Mouse (Mus musculus) ES-E14 (cell line): ENCODE measurements at regions not wholly inside any gene's neighbourhood (a gene's known extent, or its start where the extent isn't known, plus 50 kb on each side); places are given as distances from the start of the nearest gene placed in this dataset.

Source experiments
- DNase-seq: peaks from one replicate; pipeline ENCODE4 v3.0.0-alpha.2; 2013; ENCODE audit warnings: low read depth, low spot score
- H3K27ac ChIP-seq: 2 replicates; pipeline ENCODE4 v1.5.1; 2012; ENCODE audit warnings: low read depth, mild to moderate bottlenecking, low read length, moderate library complexity, mixed read lengths; ENCODE audit not compliant: poor library complexity, insufficient read depth, severe bottlenecking
- H3K36me3 ChIP-seq: 2 replicates; pipeline ENCODE4 v1.6.1; 2012; ENCODE audit warnings: mild to moderate bottlenecking, low read length, moderate library complexity, mixed read lengths; ENCODE audit not compliant: control insufficient read depth, poor library complexity, insufficient read depth, severe bottlenecking
- H3K4me1 ChIP-seq, 2 experiments: fragments of 150-350 bp in 1 of 2; sonication (generic) in 1 of 2; 2 replicates each; pipeline ENCODE4 v1.6.1; 2012; ENCODE audit warnings: low read length in 2 of 2, mild to moderate bottlenecking in 1 of 2, mixed read lengths in 1 of 2; ENCODE audit not compliant: control insufficient read depth in 2 of 2, insufficient read depth in 2 of 2, poor library complexity in 1 of 2
- H3K4me3 ChIP-seq, 2 experiments: fragments of 150-350 bp in 1 of 2; sonication (generic) in 1 of 2; 2 replicates each; pipeline ENCODE4 v1.5.1; 2012; ENCODE audit warnings: low read length in 2 of 2, low read depth in 1 of 2, mild to moderate bottlenecking in 1 of 2, mixed read lengths in 1 of 2; ENCODE audit not compliant: insufficient read depth in 1 of 2, poor library complexity in 1 of 2, severe bottlenecking in 1 of 2
- H3K9ac ChIP-seq: 2 replicates; pipeline ENCODE4 v1.6.1; 2012; ENCODE audit warnings: low read depth, mild to moderate bottlenecking, low read length, mixed read lengths; ENCODE audit not compliant: poor library complexity, insufficient read depth, severe bottlenecking
- H3K9me3 ChIP-seq: fragments of 150-350 bp; sonication (generic); 2 replicates; pipeline ENCODE4 v1.6.1; 2012; ENCODE audit warnings: low read depth, mild to moderate bottlenecking, low read length; ENCODE audit not compliant: control insufficient read depth, insufficient read depth
- CHD2 ChIP-seq: IDR thresholded peaks from 2 replicates; pipeline ENCODE4 v1.6.1; 2014; ENCODE audit warnings: mild to moderate bottlenecking, low read depth, low read length, inconsistent platforms
- HCFC1 ChIP-seq: IDR thresholded peaks from 2 replicates; pipeline ENCODE4 v1.6.1; 2012; ENCODE audit warnings: low read length, inconsistent platforms, borderline replicate concordance; ENCODE audit not compliant: insufficient read depth
- MAFK ChIP-seq: IDR thresholded peaks from 2 replicates; pipeline ENCODE4 v1.6.1; 2014; ENCODE audit warnings: mild to moderate bottlenecking, low read depth, low read length, inconsistent platforms; ENCODE audit not compliant: insufficient read depth
- ZC3H11A ChIP-seq: IDR thresholded peaks from 2 replicates; pipeline ENCODE4 v1.6.1; 2012; ENCODE audit warnings: low read depth, mild to moderate bottlenecking, inconsistent platforms, low read length, borderline replicate concordance
- ZNF384 ChIP-seq: IDR thresholded peaks from 2 replicates; pipeline ENCODE4 v1.6.1; 2012; ENCODE audit warnings: low read depth, low read length, inconsistent platforms
- in situ Hi-C, 2 experiments: fragments of 600-800 bp; cut with MboI; formaldehyde crosslinking; loops; one replicate each; pipeline ENCODE4 v1.15.1; 2025; ENCODE audit warnings: low sequenced_read_pairs in 2 of 2, inconsistent platforms in 1 of 2; ENCODE audit not compliant: unreplicated experiment in 2 of 2

DNA sequence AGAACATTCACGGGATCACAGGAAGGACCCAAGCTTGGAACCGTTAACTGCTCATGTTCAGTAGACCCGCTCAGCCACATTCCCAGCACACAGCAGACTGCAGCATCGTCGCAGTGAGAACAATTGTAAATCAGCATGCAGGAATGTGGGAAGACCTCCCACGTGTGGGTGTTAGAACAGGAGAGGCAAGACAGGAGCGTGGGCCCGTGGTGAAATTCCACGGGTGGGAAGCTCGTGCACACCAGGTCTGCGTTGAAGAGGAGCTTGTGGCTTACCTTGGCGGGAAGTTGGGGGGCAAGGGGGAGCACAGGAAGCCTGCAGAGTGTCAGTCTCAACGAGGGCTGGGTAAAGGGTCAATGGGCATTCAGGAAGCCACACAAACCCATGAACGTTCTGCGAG, 238.2 kb upstream of the Dio3 start:
- no peak overlapping the region for H3K27ac ChIP-seq
- no peak for DNase-seq
- H3K4me1 ChIP-seq = no peaks in the 10 kb centered on the region
- in situ Hi-C loops = loop anchor here in 1 of 2 experiments (25.0 kb wide), 1 partner anchor 347 kb away; no protein-coding TSS in a partner anchor
- H3K36me3 ChIP-seq = no peaks in the 10 kb centered on the region
- no peak overlapping the region for H3K9ac ChIP-seq
- no peak overlapping the region for H3K4me3 ChIP-seq
- no peaks in the 10 kb centered on the region for H3K9me3 ChIP-seq
- TF ChIP-seq CHD2 (no peak), ZNF384 (no peak), MAFK (no peak), HCFC1 (no peak), ZC3H11A (no peak)

DNA sequence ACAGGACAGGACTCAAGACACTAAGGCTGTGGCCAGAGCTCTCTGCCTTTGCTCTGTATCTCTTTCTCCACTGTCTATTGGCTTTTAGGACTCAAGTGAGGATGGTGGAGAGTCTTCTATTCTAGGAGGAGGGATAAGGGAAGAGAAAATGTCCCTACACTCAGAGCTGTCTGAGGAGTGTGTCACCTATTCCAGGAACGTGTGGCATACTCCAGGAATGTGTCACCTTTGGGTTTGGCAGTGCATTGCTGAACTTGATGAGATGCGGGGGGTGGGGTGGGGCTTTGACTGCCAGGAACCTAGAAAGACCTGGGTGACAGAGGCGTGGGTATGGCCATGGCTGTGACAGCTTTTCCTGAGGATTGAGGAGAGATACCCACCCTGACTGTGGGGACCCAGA, 237.1 kb upstream of the Dio3 start:
- Histone ChIP-seq H3K9me3 (no peaks in the 10 kb centered on the region), H3K4me3 (no peak overlapping the region), H3K27ac (no peak overlapping the region), H3K4me1 (no peaks in the 10 kb centered on the region), H3K9ac (no peak overlapping the region), H3K36me3 (no peaks in the 10 kb centered on the region)
- in situ Hi-C loops = loop anchor here in 1 of 2 experiments (25.0 kb wide), 1 partner anchor 346 kb away; no protein-coding TSS in a partner anchor
- no peak for DNase-seq
- TF ChIP-seq MAFK = no peak
- no peak for TF ChIP-seq HCFC1
- no peak for TF ChIP-seq ZNF384
- no peak for TF ChIP-seq ZC3H11A
- TF ChIP-seq CHD2 = no peak

GRCm38 (mm10) chr12:110044266-110044665, 234.6 kb upstream of the Dio3 start:
- TF ChIP-seq MAFK = no peak
- no peak for TF ChIP-seq ZC3H11A
- TF ChIP-seq ZNF384 = no peak
- TF ChIP-seq CHD2 = no peak
- TF ChIP-seq HCFC1 = no peak
- in situ Hi-C loops = loop anchor here in 1 of 2 experiments (25.0 kb wide), 1 partner anchor 343 kb away; no protein-coding TSS in a partner anchor
- no peak overlapping the region for H3K27ac ChIP-seq
- H3K36me3 ChIP-seq = no peaks in the 10 kb centered on the region
- no peak overlapping the region for H3K9ac ChIP-seq
- DNase-seq = no peak
- no peaks in the 10 kb centered on the region for H3K4me1 ChIP-seq
- H3K4me3 ChIP-seq = no peak overlapping the region
- H3K9me3 ChIP-seq = no peaks in the 10 kb centered on the region

DNA sequence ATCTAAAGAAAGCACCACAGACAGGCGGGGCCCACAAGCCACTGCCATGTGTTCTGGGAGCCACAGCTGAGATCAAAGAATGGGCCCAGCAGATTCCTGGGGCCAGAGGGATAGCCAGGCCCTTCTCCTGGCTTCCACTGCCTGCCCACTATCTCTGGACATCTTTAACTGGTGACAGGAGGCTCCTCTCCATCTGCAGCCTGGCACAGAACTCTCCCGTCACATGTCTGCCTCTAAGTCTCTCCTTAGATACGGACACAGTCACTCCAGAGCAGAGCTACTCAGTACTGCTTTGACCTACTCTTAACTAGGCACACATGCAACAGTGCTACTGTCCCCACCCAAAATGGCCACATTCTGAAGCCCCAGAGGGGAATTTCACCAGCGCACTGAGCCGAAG, 234.1 kb upstream of the Dio3 start:
- no peaks in the 10 kb centered on the region for H3K36me3 ChIP-seq
- H3K27ac ChIP-seq = no peak overlapping the region
- no peaks in the 10 kb centered on the region for H3K4me1 ChIP-seq
- no peak overlapping the region for H3K9ac ChIP-seq
- no peak for TF ChIP-seq ZNF384
- no peak for TF ChIP-seq MAFK
- TF ChIP-seq HCFC1 = no peak
- no peak for TF ChIP-seq ZC3H11A
- TF ChIP-seq CHD2 = no peak
- no peaks in the 10 kb centered on the region for H3K9me3 ChIP-seq
- in situ Hi-C loops = loop anchor here in 1 of 2 experiments (25.0 kb wide), 1 partner anchor 343 kb away; no protein-coding TSS in a partner anchor
- H3K4me3 ChIP-seq = no peak overlapping the region
- no peak for DNase-seq

DNA sequence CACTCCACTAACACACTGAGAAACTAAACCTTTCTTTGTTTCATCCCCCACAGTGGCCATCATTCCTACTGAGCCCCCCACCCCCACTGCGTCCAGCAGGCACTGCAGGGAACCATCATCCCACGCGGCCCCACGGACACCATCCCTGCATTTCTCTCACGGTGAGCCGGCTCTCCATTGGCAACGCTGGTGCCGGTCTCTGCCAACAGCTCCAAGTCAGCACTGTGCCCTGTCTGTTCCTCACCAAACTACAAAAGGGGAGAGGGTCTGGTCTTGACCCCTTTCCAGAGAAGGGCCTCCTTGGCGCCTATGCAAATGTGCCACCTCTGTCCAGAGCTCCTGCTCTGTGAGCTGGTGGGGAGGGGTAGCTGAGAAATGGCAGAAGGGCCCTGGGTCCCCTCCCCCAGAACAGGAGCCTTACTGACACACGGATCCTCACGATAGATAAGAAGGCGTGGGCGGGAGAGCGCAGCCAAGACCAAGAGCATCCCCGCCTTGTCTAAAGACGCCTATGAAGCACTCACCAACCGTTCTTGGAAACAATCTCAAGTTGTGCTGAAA, 233.0 kb upstream of the Dio3 start:
- Histone ChIP-seq H3K27ac (no peak overlapping the region), H3K9ac (no peak overlapping the region), H3K4me3 (no peak overlapping the region), H3K36me3 (no peaks in the 10 kb centered on the region), H3K4me1 (no peaks in the 10 kb centered on the region), H3K9me3 (no peaks in the 10 kb centered on the region)
- DNase-seq = no peak
- TF ChIP-seq CHD2 (no peak), HCFC1 (no peak), ZC3H11A (no peak), ZNF384 (no peak), MAFK (no peak)
- in situ Hi-C loops = loop anchor here in 1 of 2 experiments (25.0 kb wide), 1 partner anchor 341 kb away; no protein-coding TSS in a partner anchor
